Comparison of ENCODE assay signal across 18 mouse cellular contexts in genomic region chr4:154764238-154764637, GRCm38 (mm10).
DNase-seq lines count a peak whose midpoint lies in the region; ATAC-seq and TF ChIP-seq lines count a peak whose summit lies in the region.
"Had no signal": no experiment of that assay in that cellular context is flagged by ENCODE, and none has a peak within 500 bp of the region (broad histone marks: within the 10 kb centered on the region; RNA-seq: fewer than 3 reads in every experiment).

No protein-coding gene starts in this region.

- H3K27me3 ChIP-seq in E14TG2a.4 (ENCODE audit: insufficient read depth, low read length) = peaks cover 20% of the 10 kb centered on the region; the same call in 1 of the 2 replicates
- H3K27me3 ChIP-seq in embryonic facial prominence, embryonic 10.5 days (replicated peaks; ENCODE audit: low read depth, poor library complexity, severe bottlenecking) = peaks cover 41% of the 10 kb centered on the region
- H3K27me3 ChIP-seq in limb, embryonic 14.5 days (ENCODE audit: control insufficient read depth, insufficient read depth, low read length) = no peaks in the 10 kb centered on the region
- H3K27me3 ChIP-seq: heart, embryonic 12.5 days had no signal

- no peak for TF ChIP-seq POLR2A in limb, embryonic 14.5 days (IDR thresholded peaks at IDR 0.05; ENCODE audit: borderline replicate concordance, extremely low read depth, insufficient read depth, insufficient read length)

- peak overlapping the region; percentile 37; the same call in 1 of the 2 replicates for H3K4me3 ChIP-seq in E14TG2a.4 (replicated peaks; ENCODE audit: low read length)
- no peak overlapping the region for H3K4me3 ChIP-seq in embryonic facial prominence, embryonic 10.5 days
- no peak overlapping the region for H3K4me3 ChIP-seq in limb, embryonic 14.5 days (replicated peaks; ENCODE audit: low read length)
- H3K4me3 ChIP-seq: embryonic facial prominence, embryonic 13.5 days; erythroblast, embryonic 14.5 days; forebrain, embryonic 10.5 days; heart, embryonic 12.5 days; hindbrain, embryonic 10.5 days had no signal

- no peak for TF ChIP-seq CTCF in E14TG2a.4 (conservative IDR thresholded peaks at IDR 0.05; ENCODE audit: low read length)

- no peak overlapping the region for H3K9ac ChIP-seq in limb, embryonic 14.5 days (ENCODE audit: low read depth, low read length, severe bottlenecking)
- H3K9ac ChIP-seq: embryonic facial prominence, embryonic 13.5 days; heart, embryonic 12.5 days; hindbrain, embryonic 14.5 days had no signal

- peak; percentile 45 for DNase-seq in gastrocnemius, postnatal 14 days
- DNase-seq in gastrocnemius, postnatal 25 days = no peak
- DNase-seq in embryonic facial prominence, embryonic 10.5 days (ENCODE audit: low spot score) = no peak
- DNase-seq in limb, embryonic 14.5 days (ENCODE audit: low spot score) = no peak
- no peak for DNase-seq in retina, postnatal 1 day
- DNase-seq in spleen, adult 12 weeks (ENCODE audit: low spot score) = no peak
- DNase-seq: adrenal gland, postnatal 10 days; cerebellum, adult 11-12 months; cerebellum, adult 9-10 months; cerebellum, postnatal 25 days had no signal

- peak; percentile 74 for ATAC-seq in limb, embryonic 14.5 days (ENCODE audit: low FRiP score, low read depth)
- ATAC-seq: forebrain, embryonic 14.5 days had no signal

- intact Hi-C loops in gastrocnemius, postnatal 14 days (cut with DNase I; ENCODE audit: low total_unique reads) = no loop called here

- peaks cover 6% of the 10 kb centered on the region for H3K4me1 ChIP-seq in E14TG2a.4 (replicated peaks; ENCODE audit: low read depth, low read length)
- peaks cover 23% of the 10 kb centered on the region for H3K4me1 ChIP-seq in embryonic facial prominence, embryonic 10.5 days
- H3K4me1 ChIP-seq in limb, embryonic 14.5 days (ENCODE audit: control insufficient read depth, insufficient read depth, low read length) = peaks cover 6% of the 10 kb centered on the region; the same call in 1 of the 2 replicates

- no peaks in the 10 kb centered on the region for H3K9me3 ChIP-seq in E14TG2a.4 (ENCODE audit: low read length)
- no peaks in the 10 kb centered on the region for H3K9me3 ChIP-seq in embryonic facial prominence, embryonic 10.5 days
- H3K9me3 ChIP-seq in limb, embryonic 14.5 days (ENCODE audit: control insufficient read depth, low read length) = no peaks in the 10 kb centered on the region
- H3K9me3 ChIP-seq: embryonic facial prominence, embryonic 13.5 days; forebrain, embryonic 10.5 days; heart, embryonic 12.5 days; hindbrain, embryonic 10.5 days had no signal

- H3K36me3 ChIP-seq in E14TG2a.4 (ENCODE audit: insufficient read depth, low read length) = no peaks in the 10 kb centered on the region
- no peaks in the 10 kb centered on the region for H3K36me3 ChIP-seq in embryonic facial prominence, embryonic 10.5 days (replicated peaks)
- H3K36me3 ChIP-seq in limb, embryonic 14.5 days (ENCODE audit: control insufficient read depth, insufficient read depth, low read length) = no peaks in the 10 kb centered on the region
- H3K36me3 ChIP-seq: embryonic facial prominence, embryonic 13.5 days; forebrain, embryonic 10.5 days; heart, embryonic 12.5 days; hindbrain, embryonic 10.5 days had no signal

- WGBS in embryonic facial prominence, embryonic 10.5 days = 75% methylated on average over 6 of the region's 6 CpGs
- 61% methylated on average over 6 of the region's 6 CpGs for WGBS in limb, embryonic 14.5 days

- no peak overlapping the region for H3K4me2 ChIP-seq in limb, embryonic 14.5 days (replicated peaks; ENCODE audit: low read depth, low read length, severe bottlenecking)
- H3K4me2 ChIP-seq: embryonic facial prominence, embryonic 13.5 days; heart, embryonic 12.5 days; hindbrain, embryonic 14.5 days had no signal

- H3K27ac ChIP-seq in embryonic facial prominence, embryonic 10.5 days (replicated peaks) = peak overlapping the region; percentile 63; the same call in 1 of the 2 replicates
- H3K27ac ChIP-seq in limb, embryonic 14.5 days (replicated peaks; ENCODE audit: low read depth, low read length) = no peak overlapping the region
- H3K27ac ChIP-seq: embryonic facial prominence, embryonic 13.5 days; forebrain, embryonic 10.5 days; hindbrain, embryonic 10.5 days; hindbrain, embryonic 14.5 days had no signal
